Mouse (Mus musculus): ENCODE data around the gene Htr2b.
A peak's percentile ranks its signal among the peaks of the same experiment; 100 is the strongest.

Gene Htr2b

GRCm38 (mm10) chr1:86111779-86112178, at the start of gene Htr2b:
TSS of gene Htr2b (minus strand) at chr1:86111970.
- no peak for DNase-seq (ENCODE audit: low spot score)

- DNase-seq (ENCODE audit: low spot score): no peak
These were observed 49.3 kb upstream of the Htr2b start for GRCm38 (mm10) chr1:86161061-86161460.

- no peak for DNase-seq (ENCODE audit: low spot score)
These were observed 48.7 kb upstream of the Htr2b start for GRCm38 (mm10) chr1:86160479-86160878.

- no peak for DNase-seq (ENCODE audit: low spot score)
These were observed 48.3 kb upstream of the Htr2b start for GRCm38 (mm10) chr1:86160059-86160458.

- DNase-seq (ENCODE audit: low spot score): no peak
These were observed 44.8 kb upstream of the Htr2b start for GRCm38 (mm10) chr1:86156595-86156994.

- no peak for DNase-seq (ENCODE audit: low spot score)
These were observed 44.3 kb upstream of the Htr2b start for GRCm38 (mm10) chr1:86156075-86156474.

GRCm38 (mm10) chr1:86154824-86155164, 43.0 kb upstream of the Htr2b start:
- no peak for DNase-seq (ENCODE audit: low spot score)

GRCm38 (mm10) chr1:86154133-86154823, 42.5 kb upstream of the Htr2b start, which contains the start of gene Armc9:
TSS of gene Armc9 (plus strand) at chr1:86154780.
- DNase-seq (ENCODE audit: low spot score): peak; percentile 89

- no peak for DNase-seq (ENCODE audit: low spot score)
These were observed 40.8 kb upstream of the Htr2b start for GRCm38 (mm10) chr1:86152618-86153017.

GRCm38 (mm10) chr1:86151376-86151775, 39.6 kb upstream of the Htr2b start:
- no peak for DNase-seq (ENCODE audit: low spot score)

- no peak for DNase-seq (ENCODE audit: low spot score)
These were observed 39.2 kb upstream of the Htr2b start for GRCm38 (mm10) chr1:86150929-86151328.

- DNase-seq (ENCODE audit: low spot score): no peak
These were observed 36.4 kb upstream of the Htr2b start for GRCm38 (mm10) chr1:86148161-86148560.

GRCm38 (mm10) chr1:86147557-86147956, 35.8 kb upstream of the Htr2b start:
- DNase-seq (ENCODE audit: low spot score): no peak

- DNase-seq (ENCODE audit: low spot score): no peak
These were observed 34.5 kb upstream of the Htr2b start for GRCm38 (mm10) chr1:86146293-86146692.

GRCm38 (mm10) chr1:86144001-86144944, 32.5 kb upstream of the Htr2b start:
- DNase-seq (ENCODE audit: low spot score): no peak

GRCm38 (mm10) chr1:86143165-86143564, 31.4 kb upstream of the Htr2b start:
- no peak for DNase-seq (ENCODE audit: low spot score)

- DNase-seq (ENCODE audit: low spot score): no peak
These were observed 29.3 kb upstream of the Htr2b start for GRCm38 (mm10) chr1:86141081-86141480.

- no peak for DNase-seq (ENCODE audit: low spot score)
These were observed 23.5 kb upstream of the Htr2b start for GRCm38 (mm10) chr1:86135315-86135714.

GRCm38 (mm10) chr1:86133337-86133736, 21.6 kb upstream of the Htr2b start, which contains the start of gene Gm21972:
TSS of gene Gm21972 (plus strand) at chr1:86133637.
- no peak for DNase-seq (ENCODE audit: low spot score)

- DNase-seq (ENCODE audit: low spot score): no peak
These were observed 14.3 kb upstream of the Htr2b start for GRCm38 (mm10) chr1:86126036-86126435.

GRCm38 (mm10) chr1:86119549-86119948, 7.8 kb upstream of the Htr2b start:
- no peak for DNase-seq (ENCODE audit: low spot score)

GRCm38 (mm10) chr1:86114141-86114540, 2.4 kb upstream of the Htr2b start:
- DNase-seq (ENCODE audit: low spot score): no peak

GRCm38 (mm10) chr1:86105054-86105453, 6.7 kb downstream of the Htr2b start:
- DNase-seq (ENCODE audit: low spot score): no peak

Data from urinary bladder, postnatal 10 days (tissue).